Mouse (Mus musculus) bone marrow, adult 2 months (tissue): ENCODE measurements around the gene Lrrc8a.

Source experiments
- CTCF ChIP-seq: fragments of 200-500 bp; IDR thresholded peaks from 2 replicates; pipeline ENCODE4 v1.5.1; 2011; ENCODE audit warnings: low read length, control low read depth; ENCODE audit not compliant: control insufficient read depth, insufficient read depth
- POLR2A ChIP-seq: fragments of 200-500 bp; IDR thresholded peaks from 2 replicates; pipeline ENCODE4 v1.6.1; 2011; ENCODE audit warnings: low read depth, mild to moderate bottlenecking, control low read depth, low read length, borderline replicate concordance; ENCODE audit not compliant: control insufficient read depth

DNA sequence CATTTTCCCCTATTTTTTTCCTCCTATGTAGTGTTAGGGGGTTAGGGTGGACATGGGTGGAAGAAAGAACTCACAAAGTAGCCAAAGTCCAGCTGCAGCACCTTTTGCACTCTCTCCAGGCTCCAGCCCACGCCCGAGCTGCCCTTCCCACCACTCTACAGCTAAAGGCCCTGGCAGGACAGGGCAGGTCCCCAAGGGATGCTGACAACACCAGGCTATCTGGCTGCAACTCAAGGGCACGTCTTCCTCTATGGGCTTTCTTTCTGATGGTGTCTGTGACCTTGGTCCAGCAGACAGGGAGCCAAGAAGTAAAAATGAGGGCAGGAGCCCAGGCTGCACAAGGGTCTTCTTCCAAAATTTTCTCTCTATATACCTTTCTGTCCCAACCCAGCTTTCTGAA lies 44.1 kb downstream of the Lrrc8a start:
- TF ChIP-seq CTCF (no peak), POLR2A (no peak)
